Mouse (Mus musculus): ENCODE measurements at regions not wholly inside any gene's neighbourhood (a gene's known extent, or its start where the extent isn't known, plus 50 kb on each side); places are given as distances from the start of the nearest gene placed in this dataset.
"Not testable (repeated sequence)": the region's sequence is repeated elsewhere in the genome, so short reads cannot be mapped to it uniquely, and the experiment has no call there.

DNA sequence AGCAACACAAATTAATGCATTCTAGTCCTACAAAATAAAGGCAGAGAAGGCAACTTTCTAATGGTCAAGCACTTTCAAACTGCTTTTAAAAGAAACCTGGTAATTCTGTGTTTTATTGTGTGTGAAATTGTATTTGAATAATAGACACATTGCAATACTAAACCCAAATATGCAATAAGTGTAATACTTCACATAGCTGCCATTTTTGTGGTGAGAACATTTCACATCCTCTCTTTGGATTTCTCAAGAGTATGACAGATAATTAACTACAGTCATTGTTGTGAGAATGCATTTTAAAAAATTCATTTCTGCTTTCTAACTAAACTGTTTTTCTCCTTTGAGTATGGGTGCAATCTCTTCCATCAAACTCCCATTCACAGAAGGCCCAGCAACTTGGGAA, 256.4 kb downstream of the Sema3d start:
- DNase-seq, result no peak
- intact Hi-C loops (cut with DNase I), result no loop called here

DNA sequence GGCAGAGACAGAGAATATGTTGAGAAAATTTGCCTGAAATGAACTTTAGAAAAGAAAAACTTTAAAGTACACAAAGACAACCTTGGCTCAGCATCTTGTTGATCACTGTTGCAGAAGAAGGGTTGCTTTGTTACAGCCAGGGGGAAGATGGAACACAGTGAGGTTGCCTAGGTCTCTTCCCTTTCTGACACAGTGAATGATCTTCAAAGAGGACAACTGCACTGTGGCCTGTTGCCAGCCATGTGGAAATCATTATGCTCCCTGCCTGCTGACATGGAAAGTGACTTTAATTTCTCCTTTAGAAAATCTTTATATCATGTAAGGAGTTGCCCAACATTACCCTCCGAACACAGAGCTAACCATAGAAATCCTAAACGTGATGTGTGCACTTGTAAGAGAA, 263.1 kb downstream of the Sema3d start:
- intact Hi-C loops (cut with DNase I), result no loop called here
- no peak for DNase-seq

DNA sequence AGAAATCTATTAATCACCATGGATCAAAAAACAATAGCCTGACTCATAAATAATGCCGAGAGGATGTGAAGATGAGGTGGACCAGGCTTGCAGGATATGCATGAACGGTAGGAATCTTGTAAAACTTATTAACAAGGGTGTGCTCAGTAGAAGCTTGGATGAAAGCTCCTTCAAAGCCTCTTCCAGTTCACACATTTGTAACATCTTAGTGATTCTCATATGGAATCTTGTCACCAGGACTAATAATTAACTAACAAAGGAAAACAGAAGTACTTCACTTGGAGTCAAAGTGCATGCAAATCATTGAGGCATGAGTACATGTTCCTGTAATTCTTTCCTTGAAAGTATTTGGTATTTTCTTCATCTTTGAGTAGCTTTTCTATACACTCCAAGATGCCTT, 290.5 kb downstream of the Sema3d start:
- DNase-seq, result no peak
- intact Hi-C loops (cut with DNase I), result no loop called here

DNA sequence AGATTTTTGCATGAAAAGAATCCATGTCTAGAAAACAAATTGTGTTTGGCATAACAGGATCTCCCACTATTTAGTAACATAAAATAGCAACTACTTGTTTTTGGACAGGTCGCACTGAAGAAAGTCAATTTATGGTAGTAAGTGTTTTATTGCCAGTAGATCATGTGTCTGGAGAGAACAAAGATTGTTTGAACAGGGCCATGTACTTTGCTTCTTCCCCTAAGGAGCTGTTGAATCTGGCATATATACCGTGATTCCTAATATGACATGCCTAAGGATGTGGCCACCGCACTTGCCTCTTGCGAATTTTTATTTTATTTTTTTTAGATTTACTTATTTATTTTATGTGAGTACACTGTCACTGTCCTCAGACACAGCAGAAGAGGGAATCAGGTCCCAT, 290.9 kb downstream of the Sema3d start:
- intact Hi-C loops (cut with DNase I), result no loop called here
- DNase-seq, result no peak

DNA sequence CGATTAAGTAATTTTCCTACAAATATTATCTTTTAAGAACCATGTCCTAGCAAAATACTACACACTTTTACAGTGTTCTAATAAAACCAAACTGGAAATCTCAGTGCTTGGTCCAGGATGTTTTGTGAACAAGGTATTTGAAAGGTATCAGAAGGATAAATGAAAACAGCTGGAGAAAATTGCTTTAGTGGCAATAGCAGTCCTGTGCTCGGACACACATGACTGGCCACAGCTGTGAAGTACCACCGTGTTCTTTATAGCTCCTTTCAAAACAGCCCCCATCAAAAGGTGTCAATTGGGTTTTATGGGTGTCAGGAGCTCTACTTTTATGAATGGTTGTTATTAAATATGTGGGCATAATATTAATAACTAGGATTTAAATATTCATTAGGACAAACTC, 293.5 kb downstream of the Sema3d start:
- DNase-seq, result no peak
- intact Hi-C loops (cut with DNase I), result no loop called here

DNA sequence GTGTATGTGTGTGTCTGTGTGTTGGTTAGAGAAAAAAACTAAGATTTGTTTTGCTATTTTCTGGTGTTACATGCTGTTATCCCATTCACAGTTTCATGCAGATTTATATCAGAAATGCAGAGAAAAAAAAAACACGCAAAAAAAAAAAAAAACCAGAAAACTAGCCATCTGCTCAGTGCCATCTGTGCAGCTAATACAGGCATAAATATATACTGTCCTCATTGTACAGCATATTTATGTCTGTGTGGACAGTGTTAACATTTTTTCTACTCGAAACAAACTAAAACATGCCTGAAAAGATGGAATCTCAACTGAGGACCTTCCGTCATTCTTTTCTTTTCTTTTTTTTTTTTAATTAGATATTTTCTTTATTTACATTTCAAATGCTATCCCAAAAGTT, 331.7 kb downstream of the Sema3d start:
- DNase-seq, result no peak
- intact Hi-C loops (cut with DNase I), result no loop called here

DNA sequence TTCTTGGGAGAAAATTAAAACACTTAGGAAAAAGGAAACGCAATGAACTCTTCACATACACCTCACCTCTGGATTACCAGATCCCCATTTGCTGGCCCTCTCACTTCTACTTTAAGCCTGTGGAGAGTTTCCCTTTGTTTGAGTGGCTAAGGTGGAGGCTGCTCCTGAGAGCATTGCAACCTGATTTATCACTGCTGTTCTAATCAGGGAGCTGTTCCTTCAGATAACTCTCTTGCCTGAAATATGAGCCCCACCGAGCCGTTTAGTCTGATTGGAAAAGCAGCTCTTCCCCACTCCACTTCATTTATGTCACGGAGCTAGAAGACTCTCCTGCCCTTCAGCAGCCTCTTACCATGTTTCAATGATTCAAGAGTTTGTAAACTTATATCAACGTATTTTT, 368.3 kb downstream of the Sema3d start:
- intact Hi-C loops (cut with DNase I), result no loop called here
- no peak for DNase-seq

DNA sequence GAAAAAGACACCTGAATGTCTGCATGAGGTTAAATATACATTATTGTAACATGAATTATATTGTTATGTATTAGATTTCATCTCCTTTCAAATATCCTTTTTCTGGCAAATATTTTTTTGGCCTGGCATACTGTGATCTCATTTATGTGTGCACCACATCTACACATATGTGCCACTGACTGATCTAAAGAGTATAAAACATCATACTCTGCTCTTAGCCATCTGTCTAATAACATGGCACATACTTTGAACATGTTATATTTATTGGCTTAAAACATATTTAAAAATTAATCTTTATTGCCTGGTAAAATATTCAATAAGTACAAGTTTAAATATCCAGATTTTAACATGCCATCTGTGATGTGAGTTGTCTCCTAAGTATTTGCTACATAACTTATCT, 365.6 kb upstream of the Sema3a start:
- DNase-seq, result no peak
- intact Hi-C loops (cut with DNase I), result no loop called here

DNA sequence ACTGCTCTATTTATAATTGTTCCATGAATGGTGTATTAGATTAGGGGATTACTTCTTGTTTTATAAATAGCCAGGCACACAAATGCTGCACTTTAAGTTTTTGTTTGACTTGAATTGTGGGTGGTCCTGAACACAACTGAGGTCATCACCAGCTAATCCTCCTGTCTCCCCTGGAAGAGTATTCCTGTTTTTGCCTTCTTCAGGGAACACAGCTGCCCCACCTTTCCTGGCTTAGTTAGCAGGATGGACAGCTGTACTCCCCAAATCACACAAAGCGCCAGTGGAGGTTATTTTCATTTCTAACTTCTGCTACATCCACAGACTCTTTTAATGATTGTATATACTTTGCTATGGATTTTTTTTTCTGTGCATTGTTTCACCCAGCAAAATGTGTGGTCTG, 357.8 kb upstream of the Sema3a start:
- no peak for DNase-seq
- intact Hi-C loops (cut with DNase I), result no loop called here

DNA sequence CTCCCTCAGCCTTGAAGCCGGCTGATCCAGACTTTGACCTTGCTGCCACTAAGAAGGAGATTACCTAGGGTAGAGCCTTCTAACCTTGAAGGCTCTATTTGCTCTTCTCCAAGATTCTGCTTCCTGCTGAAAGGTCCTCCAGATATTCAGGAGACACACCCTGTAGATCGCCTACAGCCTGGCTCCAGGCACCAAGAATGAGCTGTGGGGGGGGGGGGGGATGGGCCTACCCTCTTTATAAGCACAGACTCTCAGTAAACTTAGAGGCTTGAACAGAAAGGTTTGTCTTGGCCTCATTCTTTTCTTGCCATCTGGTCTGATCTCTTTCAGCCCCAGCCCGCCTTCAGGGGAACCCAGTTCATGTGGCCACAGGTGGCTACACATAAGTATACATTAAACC, 342.5 kb upstream of the Sema3a start:
- no peak for DNase-seq
- intact Hi-C loops (cut with DNase I), result no loop called here

DNA sequence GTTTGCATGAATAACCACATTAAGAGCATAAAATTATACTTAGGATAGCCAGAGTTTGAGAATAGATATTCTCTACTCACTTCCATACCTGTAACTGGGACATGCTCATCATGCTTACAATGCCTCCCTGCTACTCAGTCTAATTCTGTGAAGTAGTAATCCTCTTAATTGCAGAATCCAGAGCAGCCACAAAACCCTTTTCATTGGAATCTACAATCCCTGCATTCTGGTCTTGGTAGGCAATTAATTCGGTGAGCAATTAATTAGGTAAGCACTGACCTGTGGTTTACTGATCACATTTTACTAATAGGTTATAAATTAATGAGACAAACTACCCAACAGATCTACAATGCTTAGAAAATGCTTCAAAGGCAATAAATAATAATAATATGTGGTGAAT, 316.5 kb upstream of the Sema3a start:
- no peak for DNase-seq
- intact Hi-C loops (cut with DNase I), result no loop called here

DNA sequence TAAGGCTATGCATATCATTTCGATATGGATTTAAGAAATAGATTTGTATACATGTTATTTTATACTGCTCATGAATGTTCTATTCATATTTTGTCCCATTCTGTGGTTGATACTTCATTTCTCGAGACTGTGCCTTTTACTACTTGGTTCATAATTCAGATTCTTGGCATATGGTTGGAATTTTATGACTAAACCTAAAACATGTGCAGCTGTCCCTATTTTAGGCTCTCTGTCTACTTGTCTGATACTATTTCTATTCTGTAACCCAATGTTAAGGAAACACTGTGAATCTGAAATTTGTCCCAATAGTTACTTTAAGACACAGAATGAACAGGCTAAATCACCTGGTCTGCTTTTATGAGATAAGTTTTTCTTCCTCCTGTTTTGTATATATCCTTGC, 315.3 kb upstream of the Sema3a start:
- no peak for DNase-seq
- intact Hi-C loops (cut with DNase I), result no loop called here

DNA sequence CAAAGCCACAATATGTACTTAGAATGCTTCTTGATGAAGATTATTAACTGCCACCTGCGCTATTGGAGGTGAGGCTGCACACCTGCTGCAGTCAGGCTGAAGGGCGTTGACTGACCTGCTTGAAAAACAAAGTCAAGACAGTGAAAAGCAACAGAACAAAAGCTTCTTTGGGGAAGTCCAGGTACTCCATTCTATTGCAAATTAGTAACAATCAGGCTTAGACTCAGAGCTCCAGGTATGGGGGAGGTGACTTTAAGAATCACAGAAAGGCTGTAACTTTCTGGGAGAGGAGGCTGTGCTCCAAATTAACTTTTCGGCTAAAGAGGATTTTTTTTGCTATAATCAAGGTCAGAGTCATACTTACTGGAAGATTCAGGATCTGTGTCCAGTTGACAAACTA, 278.0 kb upstream of the Sema3a start:
- intact Hi-C loops (cut with DNase I), result not testable (repeated sequence)

DNA sequence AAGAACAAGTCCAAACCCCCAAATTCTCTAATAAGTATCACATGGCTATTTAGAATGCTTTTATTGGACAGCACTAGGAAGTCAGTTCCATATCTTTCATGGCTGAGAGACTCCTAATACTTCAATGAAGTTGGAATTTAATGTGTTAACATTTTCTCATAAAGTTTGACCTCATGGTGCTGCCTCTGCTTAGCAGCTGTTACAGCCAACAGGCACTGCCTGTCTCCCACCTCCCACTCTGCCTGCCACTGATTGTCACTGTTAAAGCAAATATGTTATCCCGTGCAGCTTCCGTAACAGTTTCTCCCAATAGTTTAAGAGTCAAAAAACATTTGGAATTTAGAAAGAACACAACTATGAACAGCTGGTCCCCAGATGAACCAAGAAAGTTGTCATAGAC, 268.3 kb upstream of the Sema3a start:
- intact Hi-C loops (cut with DNase I), result no loop called here
- DNase-seq, result no peak

More for the DNA sequence above, 278.0 kb upstream of the Sema3a start:
- not testable (repeated sequence) for DNase-seq

DNA sequence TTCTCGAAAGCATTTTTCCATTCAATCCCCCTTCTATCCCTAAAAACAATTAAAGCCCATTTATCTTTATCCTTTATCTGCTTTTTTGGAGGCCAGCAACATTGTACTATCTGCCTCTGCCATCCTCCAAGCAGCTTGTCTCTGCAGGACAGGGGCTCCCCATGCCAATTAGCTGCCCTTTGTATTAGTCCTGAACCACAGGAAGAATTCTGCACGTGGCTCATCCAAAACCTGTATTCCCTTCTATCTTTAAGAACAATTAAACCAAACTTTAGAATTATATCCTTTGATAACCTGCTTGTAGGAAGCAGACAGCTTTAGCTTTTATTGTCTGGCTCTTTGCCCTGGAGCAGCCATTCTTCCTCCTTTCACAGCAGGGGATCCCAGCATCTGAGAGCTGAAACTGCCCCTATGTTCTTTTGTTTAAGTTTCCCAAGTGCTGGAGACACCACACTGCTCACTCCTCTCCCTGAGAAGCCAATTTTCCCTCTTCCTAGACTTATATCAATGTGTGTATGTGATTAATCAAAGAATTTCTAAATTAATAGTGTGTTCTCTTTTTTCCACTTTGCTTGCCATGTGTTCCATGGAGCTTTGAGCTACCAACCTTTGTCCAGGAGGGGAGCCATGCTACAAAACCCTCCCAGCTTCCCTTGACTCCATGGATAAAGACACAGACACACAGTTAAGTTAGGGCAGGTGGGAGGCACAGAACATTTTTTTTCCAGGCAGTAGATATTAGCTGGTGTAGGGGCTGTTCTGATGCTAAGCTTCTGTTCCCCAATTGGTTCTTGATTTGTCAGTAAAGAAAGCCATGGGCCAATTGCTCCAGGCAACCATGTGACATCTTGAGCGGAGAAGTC, 256.6 kb upstream of the Sema3a start:
- intact Hi-C loops (cut with DNase I), result no loop called here

DNA sequence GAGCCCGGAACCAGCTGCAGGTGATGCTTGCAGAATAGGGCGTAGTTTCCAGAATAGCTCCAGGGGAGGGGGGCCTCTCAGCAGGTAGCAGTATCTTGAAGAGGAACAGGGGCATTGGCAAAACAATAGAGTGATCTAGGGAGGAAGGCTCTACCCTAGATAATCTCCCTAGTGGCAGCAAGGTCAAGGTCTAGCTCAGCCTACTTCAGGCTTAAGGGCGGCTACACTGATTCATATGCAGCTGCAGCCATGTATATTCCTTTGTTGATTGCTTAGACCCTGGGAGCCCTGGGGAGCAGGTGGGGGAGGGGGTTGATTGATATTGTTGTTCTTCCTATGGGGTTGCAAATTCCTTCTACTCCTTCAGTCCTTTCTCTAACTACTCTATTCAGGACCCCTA, 252.3 kb upstream of the Sema3a start:
- intact Hi-C loops (cut with DNase I), result no loop called here
- no peak for DNase-seq

More for the DNA sequence above, 256.6 kb upstream of the Sema3a start:
- no peak for DNase-seq

DNA sequence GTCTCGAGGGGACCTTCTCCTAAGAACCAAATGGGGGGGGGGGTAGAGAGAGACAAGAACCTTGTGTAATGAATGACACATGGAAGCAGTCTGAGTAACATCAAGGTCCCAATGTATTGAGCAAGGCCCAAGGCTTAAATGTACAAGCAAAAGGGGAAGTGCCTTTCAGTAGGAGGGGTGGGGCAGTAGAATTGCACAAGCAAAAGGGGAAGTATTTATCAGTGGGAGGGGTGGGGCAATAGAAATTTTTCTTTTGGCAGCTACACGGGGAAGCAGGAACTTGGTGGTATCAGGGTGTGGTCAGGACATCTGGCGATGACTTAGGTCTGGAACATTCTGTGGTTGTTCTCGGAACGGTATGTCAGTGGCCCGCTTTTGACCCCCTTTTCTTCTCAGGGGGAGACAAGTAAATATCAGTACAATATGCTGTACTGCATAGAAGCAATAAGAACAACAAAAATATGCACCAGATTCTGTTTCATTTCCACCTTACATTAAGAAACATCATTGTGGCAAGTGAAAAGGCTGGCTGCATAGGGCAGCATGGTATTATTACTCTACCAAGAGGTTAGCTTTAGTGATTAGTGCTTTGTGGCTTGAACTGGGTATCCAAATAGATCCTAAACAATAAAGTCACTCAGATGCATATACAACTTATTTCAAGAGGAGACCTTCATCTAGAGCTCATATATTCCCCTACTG, 247.5 kb upstream of the Sema3a start:
- intact Hi-C loops (cut with DNase I), result no loop called here
- DNase-seq, result no peak

DNA sequence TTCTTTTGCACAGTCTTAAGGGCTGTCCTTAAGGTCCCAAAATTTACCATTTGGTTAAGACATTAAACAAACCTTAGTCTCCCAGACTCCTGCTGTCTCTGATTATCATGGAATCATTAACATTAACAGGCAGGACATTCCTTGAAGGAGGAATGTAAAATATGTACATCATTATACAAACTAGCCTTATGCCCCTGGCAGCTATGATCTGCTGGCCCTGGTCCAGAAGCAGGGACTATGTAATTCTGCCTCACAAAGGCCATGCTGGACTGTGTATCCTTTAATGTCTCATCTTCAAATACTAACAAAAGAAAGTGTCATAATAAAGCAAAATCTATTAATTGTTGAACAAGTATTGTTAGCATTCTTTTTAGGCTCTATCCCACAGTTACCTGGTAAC, 232.9 kb upstream of the Sema3a start:
- DNase-seq, result no peak
- intact Hi-C loops (cut with DNase I), result no loop called here

DNA sequence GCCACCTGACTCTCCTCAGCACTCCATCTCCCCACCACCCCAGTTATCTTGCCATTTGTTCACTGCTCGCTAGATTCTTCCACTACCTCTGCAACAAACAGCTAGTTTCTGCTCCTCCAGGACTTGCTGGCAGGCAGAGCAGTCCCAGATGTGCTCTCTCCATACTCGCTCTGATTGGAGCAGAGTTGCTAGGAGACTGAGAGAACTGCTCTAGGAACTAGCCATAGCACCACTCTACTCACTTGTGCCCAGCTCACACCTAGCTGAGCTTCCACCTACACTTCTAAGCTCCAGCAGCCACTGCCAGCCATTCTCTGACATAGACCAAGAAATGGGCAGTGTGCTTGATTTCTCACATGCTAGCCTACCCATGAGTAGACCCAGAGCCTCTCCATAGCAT, 230.6 kb upstream of the Sema3a start:
- intact Hi-C loops (cut with DNase I), result no loop called here
- DNase-seq, result no peak

DNA sequence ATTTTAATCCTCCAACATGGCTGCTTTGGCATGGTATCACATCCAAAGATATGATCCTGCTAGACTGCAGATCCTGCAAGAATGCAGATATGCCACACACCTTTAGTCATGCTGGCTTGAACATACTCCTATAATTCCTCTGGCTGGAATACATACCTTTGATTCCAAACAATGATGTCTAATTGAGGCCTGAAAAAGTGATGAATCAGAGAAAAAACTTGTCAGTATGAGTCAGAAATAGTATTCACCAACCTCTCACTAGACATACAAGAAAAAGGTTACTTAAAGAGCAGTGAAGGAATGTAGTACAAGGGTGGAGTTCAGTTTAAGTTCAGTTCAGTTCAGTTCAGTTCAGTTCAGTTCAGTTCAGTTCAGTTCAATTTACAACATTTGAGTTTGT, 214.5 kb upstream of the Sema3a start:
- intact Hi-C loops (cut with DNase I), result no loop called here
- DNase-seq, result no peak

DNA sequence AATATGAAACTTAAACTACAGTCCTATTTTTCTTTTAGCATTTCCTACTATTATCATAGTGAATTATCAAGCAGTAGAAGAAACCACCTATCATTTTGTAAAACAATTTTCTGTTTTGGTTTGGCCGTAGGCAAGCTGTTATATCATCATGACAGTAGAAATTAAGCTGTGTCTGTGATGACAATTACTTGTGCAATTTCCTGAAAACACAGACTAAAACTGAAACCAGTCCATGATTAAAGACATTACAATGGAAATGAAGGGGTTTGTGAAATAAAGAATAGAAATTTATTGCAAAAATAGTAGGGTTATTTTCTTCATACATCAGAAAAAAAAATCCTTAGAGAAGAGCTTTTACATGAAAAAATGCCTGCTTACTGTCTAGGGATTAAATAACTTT, 210.8 kb upstream of the Sema3a start:
- no peak for DNase-seq
- intact Hi-C loops (cut with DNase I), result no loop called here

DNA sequence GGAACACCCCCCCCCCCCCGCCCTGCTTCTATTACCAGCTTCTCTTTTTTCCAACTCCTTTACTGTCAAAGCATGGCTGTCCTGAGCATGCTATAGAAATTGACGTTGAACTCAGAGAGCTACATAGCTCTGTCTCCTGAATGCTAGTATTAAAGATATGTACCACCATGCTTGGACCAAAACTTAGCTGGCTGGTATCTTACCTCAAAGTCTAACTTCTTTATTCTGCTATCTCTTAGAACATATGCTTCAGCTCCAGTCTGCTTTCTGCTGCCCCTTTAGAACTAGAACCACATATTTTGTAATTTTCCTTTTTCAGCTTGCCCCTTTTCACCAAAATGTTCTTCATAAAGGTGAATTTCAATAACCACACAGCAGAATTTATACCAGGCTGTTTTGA, 205.9 kb upstream of the Sema3a start:
- intact Hi-C loops (cut with DNase I), result no loop called here

More for the DNA sequence above, 205.9 kb upstream of the Sema3a start:
- DNase-seq, result no peak

Data from heart, postnatal 36 days (tissue).